22 mouse cellular contexts compared by ENCODE assay signal in the genomic region with DNA sequence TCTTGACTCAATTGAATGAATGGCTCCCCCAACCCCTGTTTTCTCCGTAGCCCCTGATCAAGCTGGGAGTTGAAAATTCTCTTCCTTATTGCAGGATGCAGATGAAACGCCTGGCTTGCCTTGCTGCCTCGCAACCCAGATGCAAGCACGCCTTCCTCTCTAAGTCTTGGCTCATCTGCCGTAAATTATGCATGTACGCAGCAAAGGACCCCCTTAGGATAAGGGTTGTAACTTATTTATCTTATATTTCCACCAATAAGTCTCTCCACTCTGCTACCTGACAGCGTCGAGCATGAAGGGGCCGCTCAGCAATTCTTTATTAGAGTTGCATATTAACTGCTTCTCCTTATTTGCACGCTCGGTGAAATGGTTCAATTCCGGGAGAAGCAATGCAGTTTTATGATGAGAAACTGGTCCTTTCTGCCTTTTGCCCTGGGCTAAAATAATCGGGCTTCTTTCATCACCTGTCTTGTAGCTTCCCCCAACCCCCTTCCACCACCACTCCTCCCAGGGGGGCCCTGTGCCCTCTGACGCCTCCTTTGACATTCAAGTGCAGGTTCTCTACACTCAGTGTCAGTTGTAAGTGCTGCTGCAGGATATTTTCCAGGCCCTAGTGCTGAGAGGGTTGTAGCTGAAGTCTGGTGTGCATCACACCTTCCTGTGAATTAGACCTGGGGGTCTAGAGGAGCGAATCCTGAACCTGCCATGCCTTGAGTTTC.
A peak's percentile ranks its signal among the peaks of the same experiment; 100 is the strongest.
DNase-seq lines count a peak whose midpoint lies in the region; ATAC-seq lines count a peak whose summit lies in the region.
"Had no signal": no experiment of that assay in that cellular context is flagged by ENCODE, and none has a peak within 500 bp of the region (broad histone marks: within the 10 kb centered on the region; RNA-seq: fewer than 3 reads in every experiment).

No protein-coding gene starts in this region.

- peak overlapping the region; percentile 14 for H3K4me2 ChIP-seq in heart, embryonic 14.5 days (ENCODE audit: low read length)
- H3K4me2 ChIP-seq in midbrain, embryonic 13.5 days (replicated peaks) = no peak overlapping the region
- H3K4me2 ChIP-seq in midbrain, embryonic 11.5 days = no peak overlapping the region
- no peak overlapping the region for H3K4me2 ChIP-seq in limb, embryonic 11.5 days (ENCODE audit: low read depth, severe bottlenecking)
- H3K4me2 ChIP-seq: forebrain, embryonic 15.5 days; limb, embryonic 12.5 days; liver, embryonic 15.5 days had no signal

- intact Hi-C loops in heart, postnatal 14 days (cut with DNase I) = no loop called here

- H3K4me3 ChIP-seq in heart, embryonic 14.5 days (ENCODE audit: control insufficient read depth in 1 of 2, insufficient read depth in 1 of 2, low read depth in 1 of 2, low read length in 2 of 2) = no peak overlapping the region
- no peak overlapping the region for H3K4me3 ChIP-seq in midbrain, embryonic 13.5 days (replicated peaks)
- H3K4me3 ChIP-seq in midbrain, embryonic 11.5 days (ENCODE audit: low read depth, low read length) = no peak overlapping the region
- H3K4me3 ChIP-seq in limb, embryonic 11.5 days (ENCODE audit: low read depth, low read length) = no peak overlapping the region
- H3K4me3 ChIP-seq: erythroblast, embryonic 14.5 days; forebrain, embryonic 15.5 days; gastrocnemius, adult 2 months; limb, embryonic 12.5 days; liver, embryonic 15.5 days; megakaryocyte, embryonic 14.5 days had no signal

- no peaks in the 10 kb centered on the region for H3K9me3 ChIP-seq in heart, embryonic 14.5 days (ENCODE audit: control insufficient read depth, low read length)
- no peaks in the 10 kb centered on the region for H3K9me3 ChIP-seq in midbrain, embryonic 13.5 days
- no peaks in the 10 kb centered on the region for H3K9me3 ChIP-seq in midbrain, embryonic 11.5 days (ENCODE audit: control insufficient read depth, low read length)
- H3K9me3 ChIP-seq in limb, embryonic 11.5 days (ENCODE audit: control insufficient read depth, low read length) = no peaks in the 10 kb centered on the region
- H3K9me3 ChIP-seq: forebrain, embryonic 15.5 days; limb, embryonic 12.5 days; liver, embryonic 15.5 days; megakaryocyte, embryonic 14.5 days had no signal

- peaks cover 25 to 45% of the 10 kb centered on the region in 2 experiments for H3K4me1 ChIP-seq in heart, embryonic 14.5 days (ENCODE audit: control insufficient read depth in 2 of 2, insufficient read depth in 2 of 2, low read length in 2 of 2)
- peaks cover 8% of the 10 kb centered on the region for H3K4me1 ChIP-seq in midbrain, embryonic 13.5 days (replicated peaks)
- no peaks in the 10 kb centered on the region for H3K4me1 ChIP-seq in midbrain, embryonic 11.5 days (ENCODE audit: control insufficient read depth, insufficient read depth, low read length)
- H3K4me1 ChIP-seq in limb, embryonic 11.5 days (ENCODE audit: control insufficient read depth, insufficient read depth, low read length) = peaks cover 3% of the 10 kb centered on the region; the same call in 1 of the 2 replicates
- H3K4me1 ChIP-seq: forebrain, embryonic 15.5 days; liver, embryonic 15.5 days; megakaryocyte, embryonic 14.5 days had no signal

- no peaks in the 10 kb centered on the region for H3K36me3 ChIP-seq in heart, embryonic 14.5 days (ENCODE audit: control insufficient read depth, insufficient read depth, low read length)
- no peaks in the 10 kb centered on the region for H3K36me3 ChIP-seq in midbrain, embryonic 13.5 days
- H3K36me3 ChIP-seq in midbrain, embryonic 11.5 days (ENCODE audit: control insufficient read depth, insufficient read depth, low read length) = no peaks in the 10 kb centered on the region
- no peaks in the 10 kb centered on the region for H3K36me3 ChIP-seq in limb, embryonic 11.5 days (ENCODE audit: control insufficient read depth, insufficient read depth, low read length)
- H3K36me3 ChIP-seq: forebrain, embryonic 15.5 days; G1E; limb, embryonic 12.5 days; liver, embryonic 15.5 days had no signal

- no peak; the same call in 1 of the 2 replicates for ATAC-seq in heart, embryonic 14.5 days (ENCODE audit: insufficient number of reproducible peaks, insufficient read depth, low FRiP score, low read depth)
- ATAC-seq in midbrain, embryonic 13.5 days = peak; percentile 50; the same call in 1 of the 2 replicates
- no peak for ATAC-seq in midbrain, embryonic 11.5 days (ENCODE audit: low FRiP score)
- no peak; the same call in 1 of the 2 replicates for ATAC-seq in limb, embryonic 11.5 days (ENCODE audit: insufficient number of reproducible peaks, low FRiP score, low TSS enrichment, low read depth)
- ATAC-seq in CD4-positive, CD25-positive, alpha-beta regulatory T cell, adult 4 months = no peak
- ATAC-seq: forebrain, embryonic 15.5 days had no signal

- WGBS in heart, embryonic 14.5 days = 39% methylated on average over 15 of the region's 15 CpGs
- WGBS in midbrain, embryonic 13.5 days = 67% methylated on average over 15 of the region's 15 CpGs
- 75% methylated on average over 15 of the region's 15 CpGs for WGBS in midbrain, embryonic 11.5 days
- 37% methylated on average over 15 of the region's 15 CpGs for WGBS in limb, embryonic 11.5 days

- DNase-seq in heart, postnatal 14 days = no peak
- DNase-seq in midbrain, embryonic 11.5 days (ENCODE audit: low spot score, missing footprints) = no peak
- DNase-seq in limb, embryonic 11.5 days (ENCODE audit: low spot score) = peak; percentile 33
- DNase-seq in gastrocnemius, postnatal 4 days (ENCODE audit: low spot score in 2 of 2) = no peak
- DNase-seq: adrenal gland, adult 8-10 months; cerebellum, adult 18-20 months; gastrocnemius, adult 2 months; kidney, adult 2 months; kidney, postnatal 36 days; layer of hippocampus, postnatal 36 days; lung, postnatal 10 days; right cerebral cortex, postnatal 25 days; thymus, postnatal 25 days had no signal

- no peaks in the 10 kb centered on the region for H3K27me3 ChIP-seq in heart, embryonic 14.5 days (ENCODE audit: control insufficient read depth, insufficient read depth, low read length)
- no peaks in the 10 kb centered on the region for H3K27me3 ChIP-seq in midbrain, embryonic 13.5 days
- H3K27me3 ChIP-seq in midbrain, embryonic 11.5 days (ENCODE audit: control insufficient read depth, insufficient read depth, low read length) = no peaks in the 10 kb centered on the region
- no peaks in the 10 kb centered on the region for H3K27me3 ChIP-seq in limb, embryonic 11.5 days (ENCODE audit: control insufficient read depth, insufficient read depth, low read length)
- H3K27me3 ChIP-seq: forebrain, embryonic 15.5 days; limb, embryonic 12.5 days; liver, embryonic 15.5 days; megakaryocyte, embryonic 14.5 days had no signal

- H3K27ac ChIP-seq in heart, embryonic 14.5 days (replicated peaks in 1 of 2; ENCODE audit: control insufficient read depth in 1 of 2, insufficient read depth in 1 of 2, low read depth in 2 of 2, low read length in 2 of 2) = peak overlapping the region; percentile 9 to 48
- peak overlapping the region; percentile 42 for H3K27ac ChIP-seq in midbrain, embryonic 13.5 days
- H3K27ac ChIP-seq in midbrain, embryonic 11.5 days (ENCODE audit: low read depth, low read length) = no peak overlapping the region
- no peak overlapping the region for H3K27ac ChIP-seq in limb, embryonic 11.5 days (replicated peaks; ENCODE audit: low read depth, low read length)
- H3K27ac ChIP-seq: forebrain, embryonic 15.5 days; gastrocnemius, adult 2 months; limb, embryonic 12.5 days; liver, embryonic 15.5 days had no signal

- H3K9ac ChIP-seq in heart, embryonic 14.5 days (ENCODE audit: low read length) = no peak overlapping the region
- no peak overlapping the region for H3K9ac ChIP-seq in midbrain, embryonic 13.5 days (replicated peaks)
- H3K9ac ChIP-seq in midbrain, embryonic 11.5 days (ENCODE audit: low read length) = no peak overlapping the region
- H3K9ac ChIP-seq in limb, embryonic 11.5 days (ENCODE audit: low read length) = no peak overlapping the region
- H3K9ac ChIP-seq: forebrain, embryonic 15.5 days; limb, embryonic 12.5 days; liver, embryonic 15.5 days had no signal

Comparison
In these comparisons a context has a peak if more than half of its experiments do, and no peak if none do; other contexts are left out.
1. H3K27ac ChIP-seq: peak in heart, embryonic 14.5 days (2 of 2) and midbrain, embryonic 13.5 days (single experiment); none in midbrain, embryonic 11.5 days (single experiment) and limb, embryonic 11.5 days (single experiment).